Mouse (Mus musculus): Measurements from ENCODE around the gene Dus2. TPM values are rescaled to one million over a fixed set of nuclear protein-coding genes. Genes with fewer than 3 reads are reported as not detected.
A peak's percentile ranks its signal among the peaks of the same experiment; 100 is the strongest.
"Not testable (repeated sequence)": the region's sequence is repeated elsewhere in the genome, so short reads cannot be mapped to it uniquely, and the experiment has no call there.

Dus2 gene
- total RNA-seq, 2 experiments from 2014 or later, result 18.9 to 20.9 TPM

GRCm38 (mm10) chr8:105979325-105979724, 11.8 kb upstream of the Dus2 start, which contains the start of gene Dpep3:
Dpep3 (minus strand) TSS chr8:105979429.
- intact Hi-C loops (cut with DNase I), result no loop called here

DNA sequence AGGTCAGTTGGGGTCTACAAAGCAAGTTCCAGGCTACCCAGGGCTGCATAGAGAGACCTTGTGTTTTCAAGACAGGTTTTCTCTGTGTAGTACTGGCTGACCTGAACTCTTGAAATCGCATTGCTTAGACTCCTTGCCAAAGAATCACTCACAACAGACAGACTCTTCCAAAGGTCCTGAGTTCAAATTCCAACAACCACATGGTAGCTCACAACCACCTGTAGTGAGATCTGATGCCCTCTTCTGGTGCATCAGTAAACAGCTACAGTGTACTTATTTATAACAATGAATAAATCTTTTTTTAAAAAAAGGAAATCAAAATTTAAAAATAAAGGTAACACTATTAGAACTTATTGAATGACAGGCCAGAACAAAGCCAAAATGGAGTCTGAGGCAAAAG, 10.0 kb upstream of the Dus2 start:
- intact Hi-C loops (cut with DNase I), result no loop called here

More at GRCm38 (mm10) chr8:105979325-105979724, 11.8 kb upstream of the Dus2 start, which contains the start of gene Dpep3:
- no peak for DNase-seq (ENCODE audit: extremely low spot score in 1 of 2, low spot score in 2 of 2)

DNA sequence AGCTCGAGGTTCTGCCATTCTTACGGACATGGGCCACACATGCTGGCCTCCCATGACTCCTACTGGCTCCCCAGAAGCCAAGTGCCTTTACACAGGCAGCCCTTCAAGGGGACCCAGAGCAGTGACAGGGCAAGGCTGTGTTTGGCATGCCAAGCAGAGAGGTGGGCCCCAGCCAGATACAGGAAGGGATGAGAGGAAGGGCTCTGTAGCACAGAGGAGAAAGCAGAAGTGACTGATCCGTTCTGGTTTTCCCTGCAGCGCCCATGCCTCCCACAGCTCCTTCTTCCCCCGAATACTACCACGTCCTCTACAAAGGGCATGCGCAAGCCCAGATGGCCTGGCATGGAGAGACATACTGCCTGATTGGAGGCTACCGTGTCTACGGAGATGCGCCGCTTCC, 7.7 kb upstream of the Dus2 start:
- DNase-seq (ENCODE audit: extremely low spot score in 1 of 2, low spot score in 2 of 2); intact Hi-C loops (cut with DNase I): not testable (repeated sequence)

More for the DNA sequence above, 10.0 kb upstream of the Dus2 start:
- no peak for DNase-seq (ENCODE audit: extremely low spot score in 1 of 2, low spot score in 2 of 2)

DNA sequence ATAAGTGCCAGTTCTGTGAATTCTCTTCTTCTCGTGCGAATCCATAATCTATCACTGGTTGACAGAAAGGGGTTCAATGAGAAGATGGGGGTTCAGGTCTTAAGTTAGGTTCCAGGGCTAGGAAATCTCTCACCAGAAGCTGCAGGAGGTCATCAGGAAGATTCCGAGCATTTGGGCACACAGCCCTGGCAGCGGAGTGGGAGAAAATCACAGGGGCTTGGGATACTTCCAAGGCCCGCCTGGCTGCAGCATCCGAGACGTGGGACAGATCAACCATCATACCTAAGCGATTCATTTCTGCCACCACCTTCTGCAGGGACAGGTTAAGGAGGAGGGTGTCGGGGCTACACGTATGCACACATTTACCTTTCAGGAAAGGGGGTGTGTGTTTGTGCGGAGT, 2.6 kb upstream of the Dus2 start:
- no peak for DNase-seq (ENCODE audit: extremely low spot score in 1 of 2, low spot score in 2 of 2)
- intact Hi-C loops (cut with DNase I), result no loop called here

- intact Hi-C loops (cut with DNase I), result no loop called here
- no peak for DNase-seq (ENCODE audit: extremely low spot score in 1 of 2, low spot score in 2 of 2)
Measured at GRCm38 (mm10) chr8:105991546-105991945, 409 bp downstream of the Dus2 start.

DNA sequence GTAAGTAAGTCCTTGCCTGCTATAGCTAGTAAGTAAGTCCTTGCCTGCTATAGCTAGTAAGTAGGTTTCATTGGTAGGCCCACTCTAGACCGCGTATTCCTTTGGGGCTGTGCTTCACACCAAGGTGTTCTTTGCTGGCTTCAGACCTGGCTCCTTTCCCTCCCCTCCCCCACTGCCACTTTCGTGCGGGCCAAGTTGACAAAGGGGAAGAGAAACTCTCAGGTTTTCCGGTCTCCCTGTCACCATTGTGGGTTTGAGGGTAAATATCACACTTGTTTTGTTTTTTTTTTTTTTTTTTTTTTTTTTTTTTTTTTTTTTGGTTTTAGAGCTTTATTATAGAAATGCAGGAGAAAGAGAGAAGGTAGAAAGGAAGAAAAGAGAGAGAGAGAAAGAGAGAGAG, 1.4 kb downstream of the Dus2 start:
- intact Hi-C loops (cut with DNase I), result no loop called here
- DNase-seq (ENCODE audit: extremely low spot score in 1 of 2, low spot score in 2 of 2), result no peak

DNA sequence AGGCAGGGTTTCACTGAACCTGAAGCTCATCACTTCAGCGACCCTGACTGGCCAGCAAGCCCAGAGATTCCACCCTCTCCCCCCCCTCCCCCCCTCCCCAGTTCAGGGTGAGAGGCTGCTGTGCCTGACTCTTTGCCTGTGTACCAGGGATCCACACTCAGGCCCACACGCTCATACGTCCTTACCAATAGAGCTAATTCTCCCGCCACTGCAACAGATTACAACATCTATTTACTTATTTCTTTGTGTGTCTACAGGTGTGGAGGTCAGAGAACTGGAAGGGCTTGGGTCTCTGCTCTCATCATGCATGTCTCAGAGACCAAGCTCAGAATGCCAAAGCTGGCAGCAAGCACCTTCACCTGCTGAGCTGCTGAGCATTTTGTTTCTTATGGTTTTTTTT, 2.1 kb downstream of the Dus2 start:
- intact Hi-C loops (cut with DNase I), result no loop called here

DNA sequence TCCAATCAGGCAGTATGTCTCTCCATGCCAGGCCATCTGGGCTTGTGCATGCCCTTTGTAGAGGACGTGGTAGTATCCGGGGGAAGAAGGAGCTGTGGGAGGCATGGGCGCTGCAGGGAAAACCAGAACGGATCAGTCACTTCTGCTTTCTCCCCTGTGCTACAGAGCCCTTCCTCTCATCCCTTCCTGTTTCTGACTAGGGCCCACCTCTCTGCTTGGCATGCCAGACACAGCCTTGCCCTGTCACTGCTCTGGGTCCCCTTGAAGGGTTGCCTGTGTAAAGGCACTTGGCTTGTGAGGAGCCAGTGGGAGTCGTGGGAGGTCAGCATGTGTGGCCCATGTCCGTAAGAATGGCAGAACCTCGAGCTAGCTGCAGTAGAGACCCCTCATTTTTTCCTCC, 5.2 kb downstream of the Dus2 start:
- intact Hi-C loops (cut with DNase I), result no loop called here
- DNase-seq (ENCODE audit: extremely low spot score in 1 of 2, low spot score in 2 of 2), result no peak

More for the DNA sequence above, 2.1 kb downstream of the Dus2 start:
- DNase-seq (ENCODE audit: extremely low spot score in 1 of 2, low spot score in 2 of 2), result no peak

- DNase-seq (ENCODE audit: extremely low spot score in 1 of 2, low spot score in 2 of 2), result no peak
- intact Hi-C loops (cut with DNase I), result no loop called here
Measured at GRCm38 (mm10) chr8:105998971-105999370, 7.8 kb downstream of the Dus2 start.

GRCm38 (mm10) chr8:106001908-106002307, 10.8 kb downstream of the Dus2 start:
- DNase-seq (ENCODE audit: extremely low spot score in 1 of 2, low spot score in 2 of 2), result no peak
- intact Hi-C loops (cut with DNase I), result no loop called here

DNA sequence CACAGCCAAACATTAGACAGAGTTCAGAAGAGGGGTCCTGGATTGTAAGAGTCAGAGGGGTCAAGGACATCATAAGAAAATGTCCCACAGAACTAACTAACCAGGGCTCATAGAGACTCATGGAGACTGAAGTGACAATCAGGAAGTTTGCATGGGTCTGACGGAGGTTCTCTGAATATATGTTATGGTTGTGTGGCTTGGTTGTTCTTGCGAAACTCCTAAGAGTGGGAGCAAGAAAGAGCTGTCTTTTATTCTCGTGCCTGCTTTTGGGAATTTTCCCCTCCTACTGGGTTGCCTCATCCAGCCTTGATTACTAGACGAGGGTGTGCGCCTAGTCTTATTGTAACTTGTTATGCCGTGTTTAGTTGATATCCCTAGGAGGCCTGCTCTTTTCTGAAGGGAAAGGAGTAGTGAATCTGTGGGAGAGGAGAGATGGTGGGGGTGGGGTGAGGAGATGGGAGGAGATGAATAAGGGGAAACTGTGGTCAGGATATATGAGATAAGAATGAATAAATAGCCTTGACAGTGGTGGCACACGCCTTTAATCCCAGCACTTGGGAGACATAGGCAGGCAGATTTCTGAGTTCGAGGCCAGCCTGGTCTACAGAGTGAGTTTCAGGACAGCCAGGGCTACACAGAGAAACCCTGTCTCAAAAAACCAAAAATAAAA, 13.5 kb downstream of the Dus2 start:
- intact Hi-C loops (cut with DNase I), result no loop called here
- no peak for DNase-seq (ENCODE audit: extremely low spot score in 1 of 2, low spot score in 2 of 2)

- intact Hi-C loops (cut with DNase I), result no loop called here
- no peak for DNase-seq (ENCODE audit: extremely low spot score in 1 of 2, low spot score in 2 of 2)
Measured at GRCm38 (mm10) chr8:106005875-106006274, 14.7 kb downstream of the Dus2 start, which contains the start of gene Dpep2nb. Dpep2nb (minus strand) TSS chr8:106005975.

DNA sequence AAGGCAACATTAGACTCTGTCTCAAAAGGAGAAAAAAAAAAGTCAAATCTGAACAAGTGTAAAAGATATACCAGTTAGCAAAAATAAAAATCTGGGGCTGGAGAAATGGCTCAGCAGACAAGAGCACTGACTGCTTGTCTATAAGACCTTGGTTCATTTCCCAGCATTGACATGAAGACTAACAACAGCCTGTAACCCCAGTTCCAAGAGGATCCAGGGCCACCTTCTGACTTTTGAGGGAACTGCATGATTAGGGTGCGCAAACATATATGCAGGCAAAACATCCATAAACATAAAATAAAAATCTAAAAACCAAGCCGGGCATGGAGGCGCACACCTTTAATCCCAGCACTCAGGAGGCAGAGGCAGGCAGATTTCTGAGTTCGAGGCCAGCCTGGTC, 15.3 kb downstream of the Dus2 start:
- intact Hi-C loops (cut with DNase I), result no loop called here

GRCm38 (mm10) chr8:106007135-106007534, 16.0 kb downstream of the Dus2 start:
- no peak for DNase-seq (ENCODE audit: extremely low spot score in 1 of 2, low spot score in 2 of 2)
- intact Hi-C loops (cut with DNase I), result no loop called here

More for the DNA sequence above, 15.3 kb downstream of the Dus2 start:
- DNase-seq (ENCODE audit: extremely low spot score in 1 of 2, low spot score in 2 of 2), result no peak

- intact Hi-C loops (cut with DNase I); DNase-seq (ENCODE audit: extremely low spot score in 1 of 2, low spot score in 2 of 2): not testable (repeated sequence)
Measured at GRCm38 (mm10) chr8:106007891-106008290, 16.8 kb downstream of the Dus2 start.

GRCm38 (mm10) chr8:106010748-106011642, 19.9 kb downstream of the Dus2 start:
- intact Hi-C loops (cut with DNase I), result no loop called here
- peak; percentile 90 to 96 for DNase-seq (ENCODE audit: extremely low spot score in 1 of 2, low spot score in 2 of 2)

DNA sequence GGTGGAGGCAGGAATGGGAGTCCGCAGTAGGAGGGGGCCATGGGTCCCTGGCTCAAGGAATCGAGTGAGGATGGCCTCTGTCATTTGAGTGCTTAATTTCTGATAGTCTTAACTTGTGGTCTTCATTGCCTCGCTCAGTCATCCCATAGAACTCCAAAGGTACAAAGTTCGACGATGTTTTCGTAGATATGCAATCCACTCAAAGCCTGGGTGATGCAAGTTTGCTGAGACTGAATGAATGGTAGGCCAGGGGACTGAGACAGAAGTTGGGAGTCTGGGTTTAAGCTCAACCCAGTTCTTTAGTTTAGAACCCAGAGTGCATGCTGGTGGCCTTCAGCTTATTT, 20.5 kb downstream of the Dus2 start, which contains the start of gene Ddx28:
Ddx28 (minus strand) TSS at position 240 of the 344 bp plus-strand sequence.
- intact Hi-C loops (cut with DNase I), result no loop called here
- no peak for DNase-seq (ENCODE audit: extremely low spot score in 1 of 2, low spot score in 2 of 2)

GRCm38 (mm10) chr8:106012203-106012602, 21.1 kb downstream of the Dus2 start:
- intact Hi-C loops (cut with DNase I); DNase-seq (ENCODE audit: extremely low spot score in 1 of 2, low spot score in 2 of 2): not testable (repeated sequence)

- intact Hi-C loops (cut with DNase I), result no loop called here
- no peak for DNase-seq (ENCODE audit: extremely low spot score in 1 of 2, low spot score in 2 of 2)
Measured at GRCm38 (mm10) chr8:106016284-106016683, 25.1 kb downstream of the Dus2 start.

GRCm38 (mm10) chr8:106017130-106017529, 26.0 kb downstream of the Dus2 start:
- no peak for DNase-seq (ENCODE audit: extremely low spot score in 1 of 2, low spot score in 2 of 2)
- intact Hi-C loops (cut with DNase I), result no loop called here
